Mouse (Mus musculus) heart, postnatal 25 days (tissue): ENCODE results near the gene Vmn2r35. TPM values are rescaled to one million over a fixed set of nuclear protein-coding genes. Genes with fewer than 3 reads are reported as not detected.
"Not testable (repeated sequence)": the region's sequence is repeated elsewhere in the genome, so short reads cannot be mapped to it uniquely, and the experiment has no call there.

ENCODE experiments used
- DNase-seq: peaks from one replicate; pipeline ENCODE4 v3.0.0; 2022; ENCODE audit warnings: low spot score
- intact Hi-C: fragments of 180-260 bp; cut with DNase I; formaldehyde crosslinking; loops from one replicate; pipeline ENCODE4 v1.15.1; 2025
- total RNA-seq, 2 experiments: library from RNA; stranded (reverse); gene quantifications; 2 replicates each; pipeline ENCODE4 v1.2.3; 2021

The Vmn2r35 gene
- total RNA-seq: not detected

DNA sequence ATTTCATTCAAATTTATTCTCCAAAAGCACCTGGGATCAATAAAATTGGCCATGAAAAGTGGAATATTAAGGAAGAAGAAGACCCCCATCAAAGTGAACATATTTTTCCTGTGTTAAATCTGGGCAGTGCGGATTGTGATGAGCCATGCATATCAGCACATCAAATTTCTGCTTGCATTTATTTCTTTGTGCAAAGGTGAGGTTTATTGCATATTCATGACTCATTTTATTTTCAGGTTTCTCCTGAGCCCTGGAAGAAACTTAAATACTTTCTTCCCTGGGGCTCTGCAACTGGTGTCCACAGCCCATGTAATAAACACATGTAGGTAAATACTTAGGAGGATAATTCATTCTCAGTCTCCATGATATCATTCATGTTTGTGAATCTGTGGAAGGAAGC, at the start of gene Vmn2r35:
Vmn2r35 (minus strand) TSS at position 101 of the 400 bp plus-strand sequence.
- intact Hi-C loops: not testable (repeated sequence)

GRCm38 (mm10) chr7:7794196-7794595, 25.5 kb downstream of the Vmn2r35 start:
- intact Hi-C loops, DNase-seq: not testable (repeated sequence)

More for the DNA sequence above, at the start of gene Vmn2r35:
- DNase-seq: not testable (repeated sequence)

Other genes with a start within 250 kb of the Vmn2r35 start
- not detected for gene Vmn2r34, start 130.4 kb downstream of the Vmn2r35 start, total RNA-seq
- gene Vmn2r36, start 82.6 kb upstream of the Vmn2r35 start, total RNA-seq: not detected